Mouse (Mus musculus) testis, adult 2 months (tissue): Measurements from ENCODE around the gene 4933406M09Rik.

Experiments used
- CTCF ChIP-seq: fragments of 200-500 bp; IDR thresholded peaks from 2 replicates; pipeline ENCODE4 v1.5.1; 2012; ENCODE audit warnings: low read depth, mild to moderate bottlenecking, inconsistent platforms, low read length, moderate library complexity; ENCODE audit not compliant: control insufficient read depth, insufficient read depth, insufficient replicate concordance
- POLR2A ChIP-seq: fragments of 200-500 bp; IDR thresholded peaks from 2 replicates; pipeline ENCODE4 v1.6.1; 2012; ENCODE audit warnings: low read depth, mild to moderate bottlenecking, inconsistent platforms, low read length, moderate library complexity; ENCODE audit not compliant: control insufficient read depth

DNA sequence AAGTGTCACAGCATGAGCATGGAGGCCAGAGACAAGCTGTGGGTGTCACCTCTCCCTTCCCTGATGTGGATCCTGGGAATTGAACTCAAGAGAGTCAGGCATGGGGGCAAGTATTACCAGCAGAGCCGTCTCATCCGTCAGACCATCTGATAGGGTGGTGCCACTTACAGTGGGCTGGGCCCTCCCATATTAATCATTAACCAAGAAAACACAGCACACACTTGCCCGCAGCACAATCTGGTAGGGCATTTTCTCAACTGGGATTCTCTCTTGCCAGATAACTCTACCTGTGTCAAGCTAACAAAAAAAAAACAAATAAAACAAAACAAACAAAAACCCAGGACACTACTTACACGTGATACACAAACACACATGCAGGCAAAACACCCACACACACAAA lies 28.3 kb upstream of the 4933406M09Rik start:
- TF ChIP-seq CTCF (no peak), POLR2A (no peak)
